Mouse (Mus musculus) testis, adult 2 months (tissue): ENCODE results near the gene Hoxa13. TPM values are rescaled to one million over a fixed set of nuclear protein-coding genes. Genes with fewer than 3 reads are reported as not detected.

Source experiments
- H3K27ac ChIP-seq: fragments of 200-500 bp; 2 replicates; pipeline ENCODE4 v1.5.1; 2012; ENCODE audit warnings: low read depth, low read length; ENCODE audit not compliant: control insufficient read depth, insufficient read depth
- H3K27me3 ChIP-seq: fragments of 200-500 bp; 2 replicates; pipeline ENCODE4 v1.6.1; 2012; ENCODE audit warnings: mild to moderate bottlenecking, low read length, moderate library complexity; ENCODE audit not compliant: control insufficient read depth, insufficient read depth
- H3K36me3 ChIP-seq: fragments of 200-500 bp; 2 replicates; pipeline ENCODE4 v1.6.1; 2012; ENCODE audit warnings: mild to moderate bottlenecking, low read length; ENCODE audit not compliant: control insufficient read depth, insufficient read depth
- H3K4me1 ChIP-seq: fragments of 200-500 bp; 2 replicates; pipeline ENCODE4 v1.6.1; 2012; ENCODE audit warnings: low read length; ENCODE audit not compliant: control insufficient read depth, insufficient read depth
- H3K4me3 ChIP-seq: fragments of 200-500 bp; 2 replicates; pipeline ENCODE4 v1.5.1; 2012; ENCODE audit warnings: low read depth, mild to moderate bottlenecking, low read length, moderate library complexity, mixed read lengths; ENCODE audit not compliant: control insufficient read depth
- CTCF ChIP-seq: fragments of 200-500 bp; IDR thresholded peaks from 2 replicates; pipeline ENCODE4 v1.5.1; 2012; ENCODE audit warnings: low read depth, mild to moderate bottlenecking, inconsistent platforms, low read length, moderate library complexity; ENCODE audit not compliant: control insufficient read depth, insufficient read depth, insufficient replicate concordance
- POLR2A ChIP-seq: fragments of 200-500 bp; IDR thresholded peaks from 2 replicates; pipeline ENCODE4 v1.6.1; 2012; ENCODE audit warnings: low read depth, mild to moderate bottlenecking, inconsistent platforms, low read length, moderate library complexity; ENCODE audit not compliant: control insufficient read depth
- polyA plus RNA-seq: library from polyadenylated mRNA; depleted of rRNA; stranded (reverse); fragments of >200 nt; gene quantifications from 2 replicates; pipeline ENCODE4 v1.2.3, GENCODE M21; 2012

Gene Hoxa13
- polyA plus RNA-seq, 1 experiment = not detected

- no peaks in the 10 kb centered on the region for H3K36me3 ChIP-seq
- H3K27ac ChIP-seq = no peak overlapping the region
- H3K4me3 ChIP-seq = no peak overlapping the region; the same call in 1 of the 2 replicates
- H3K27me3 ChIP-seq = peaks cover 37% of the 10 kb centered on the region
- TF ChIP-seq POLR2A = no peak
- TF ChIP-seq CTCF = no peak
- peaks cover 7% of the 10 kb centered on the region for H3K4me1 ChIP-seq
Observed at GRCm38 (mm10) chr6:52228475-52229465, 31.9 kb downstream of the Hoxa13 start.

- TF ChIP-seq POLR2A = no peak
- TF ChIP-seq CTCF = no peak
- Histone ChIP-seq H3K36me3 (no peaks in the 10 kb centered on the region), H3K27ac (no peak overlapping the region), H3K4me1 (peaks cover 7% of the 10 kb centered on the region), H3K4me3 (no peak overlapping the region), H3K27me3 (peaks cover 30% of the 10 kb centered on the region)
Observed at GRCm38 (mm10) chr6:52227470-52228222, 33.0 kb downstream of the Hoxa13 start.

- peaks cover 25% of the 10 kb centered on the region for H3K27me3 ChIP-seq
- TF ChIP-seq CTCF (no peak), POLR2A (no peak)
- H3K27ac ChIP-seq = no peak overlapping the region
- H3K4me3 ChIP-seq = no peak overlapping the region; the same call in 1 of the 2 replicates
- H3K4me1 ChIP-seq = peaks cover 14% of the 10 kb centered on the region
- H3K36me3 ChIP-seq = no peaks in the 10 kb centered on the region
Observed at GRCm38 (mm10) chr6:52226569-52227257, 34.0 kb downstream of the Hoxa13 start.

GRCm38 (mm10) chr6:52225612-52226568 is 34.8 kb downstream of the Hoxa13 start:
- TF ChIP-seq CTCF (no peak), POLR2A (no peak)
- peaks cover 25% of the 10 kb centered on the region for H3K27me3 ChIP-seq

GRCm38 (mm10) chr6:52224895-52225611 is 35.6 kb downstream of the Hoxa13 start:
- H3K36me3 ChIP-seq = no peaks in the 10 kb centered on the region
- H3K27ac ChIP-seq = no peak overlapping the region
- TF ChIP-seq CTCF (no peak), POLR2A (no peak)
- peaks cover 20% of the 10 kb centered on the region for H3K4me1 ChIP-seq
- peaks cover 21% of the 10 kb centered on the region for H3K27me3 ChIP-seq
- peak overlapping the region; percentile 19 for H3K4me3 ChIP-seq

More at GRCm38 (mm10) chr6:52225612-52226568, 34.8 kb downstream of the Hoxa13 start:
- Histone ChIP-seq H3K36me3 (no peaks in the 10 kb centered on the region), H3K27ac (no peak overlapping the region), H3K4me3 (peak overlapping the region; percentile 19), H3K4me1 (peaks cover 20% of the 10 kb centered on the region)
